8 mouse cellular contexts compared by ENCODE assay signal in the genomic region with DNA sequence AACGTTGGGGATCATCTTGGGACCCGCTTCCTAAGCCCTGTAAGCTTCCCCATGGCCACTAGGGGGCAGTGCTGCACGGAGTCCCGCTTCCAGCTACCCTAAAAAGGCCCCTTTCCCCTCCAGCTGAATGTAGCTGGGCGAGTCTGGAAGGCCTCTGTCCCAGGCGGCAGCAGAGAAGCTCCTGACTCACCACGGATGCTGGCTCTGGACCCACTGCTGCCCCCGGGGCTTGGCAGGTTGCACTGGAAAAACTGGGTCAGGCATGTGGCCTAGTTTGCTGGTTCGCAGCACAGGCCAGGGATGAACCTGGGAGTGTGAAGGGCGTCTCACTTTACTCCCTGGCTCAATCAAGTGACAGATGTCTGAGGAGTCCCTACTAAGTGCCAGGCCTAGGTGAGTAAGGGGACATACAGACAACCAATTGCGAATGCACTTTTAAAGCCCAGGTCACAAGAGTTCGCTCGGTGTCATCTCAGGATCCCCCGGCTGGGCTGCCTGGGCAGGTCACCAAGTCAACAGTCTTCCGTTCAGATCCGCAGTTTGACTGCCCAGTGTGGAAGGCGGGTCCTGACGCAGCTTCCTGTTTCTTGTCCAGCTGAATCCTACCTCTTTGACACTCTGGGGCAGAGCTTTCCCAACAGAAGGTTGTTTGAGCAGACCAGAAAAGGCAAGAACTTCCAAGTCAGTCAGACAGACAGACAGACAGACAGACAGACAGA. TPM values are rescaled to one million over a fixed set of nuclear protein-coding genes. Genes with fewer than 3 reads are reported as not detected.
DNase-seq lines count a peak whose midpoint lies in the region; ATAC-seq lines count a peak whose summit lies in the region.

No protein-coding gene starts in this region.

- no peaks in the 10 kb centered on the region for H3K9me3 ChIP-seq in hindbrain, embryonic 14.5 days (ENCODE audit: control insufficient read depth, low read length)

- peak; percentile 99 for DNase-seq in NIH3T3 (ENCODE audit: low read depth)
- peak; percentile 92 for DNase-seq in cerebellum, adult 9-11 months
- DNase-seq in frontal cortex, postnatal 14 days (ENCODE audit: low spot score in 2 of 2): peak; percentile 58 to 73
- DNase-seq in hindbrain, embryonic 14.5 days (ENCODE audit: low spot score): peak; percentile 82
- peak; percentile 69 to 73 for DNase-seq in layer of hippocampus, postnatal 36 days
- peak; percentile 88 for DNase-seq in lung, postnatal 36 days
- peak; percentile 95 for DNase-seq in retina, embryonic 14.5 days (ENCODE audit: low spot score)
- peak; percentile 94 for DNase-seq in thymus, postnatal 4 days

- H3K4me1 ChIP-seq in hindbrain, embryonic 14.5 days (replicated peaks; ENCODE audit: control insufficient read depth, insufficient read depth, low read length): 0 out of 2 replicates have a peak, but pooled peaks cover 5% of the 10 kb centered on the region

- ATAC-seq in hindbrain, embryonic 14.5 days (ENCODE audit: low FRiP score): no peak

- H3K9ac ChIP-seq in hindbrain, embryonic 14.5 days: 0 out of 2 replicates have a peak overlapping the region, but pooled peaks have one; percentile 17

- H3K4me2 ChIP-seq in hindbrain, embryonic 14.5 days (replicated peaks): no peak overlapping the region

- H3K36me3 ChIP-seq in hindbrain, embryonic 14.5 days (replicated peaks; ENCODE audit: control insufficient read depth, insufficient read depth): no peaks in the 10 kb centered on the region

- no peaks in the 10 kb centered on the region for H3K27me3 ChIP-seq in hindbrain, embryonic 14.5 days (ENCODE audit: control insufficient read depth, insufficient read depth, low read length)

- no peak overlapping the region for H3K27ac ChIP-seq in hindbrain, embryonic 14.5 days

- no peak overlapping the region for H3K4me3 ChIP-seq in hindbrain, embryonic 14.5 days (replicated peaks; ENCODE audit: low read length)

- WGBS in hindbrain, embryonic 14.5 days: 43% methylated on average over 18 of the region's 18 CpGs

RNA-seq across cellular contexts. Expression of a gene that starts 29.8 kb away (rescaled TPM):
- 583 and 597 TPM in 2 replicates for polyA plus RNA-seq in hindbrain, embryonic 14.5 days (2014; fragmentation: Nextera tagmentation; extraction: Ambion mirVana)
- total RNA-seq in layer of hippocampus, postnatal 36 days (2021): 10 to 100 TPM; 77.1 to 81.3 TPM
